Mouse (Mus musculus): ENCODE data around the gene Hk2. TPM values are rescaled to one million over a fixed set of nuclear protein-coding genes. Genes with fewer than 3 reads are reported as not detected.

The Hk2 gene
- 20.5 and 21.8 TPM in 2 replicates for polyA plus RNA-seq (2015; fragmentation: Nextera tagmentation; extraction: Ambion mirVana)

- peaks cover 22% of the 10 kb centered on the region for H3K4me1 ChIP-seq
- under 1% methylated on average over 39 of the region's 39 CpGs for WGBS
- peak within 1 kb of the TSS; percentile 66 for H3K4me3 ChIP-seq
- ATAC-seq (ENCODE audit: insufficient number of reproducible peaks, insufficient read depth, low FRiP score, low TSS enrichment, low read depth): peak; percentile 93
- H3K27me3 ChIP-seq: 0 out of 2 replicates have a peak, but pooled peaks cover 8% of the 10 kb centered on the region
- H3K9ac ChIP-seq: peak within 1 kb of the TSS; percentile 75
- H3K9me3 ChIP-seq: no peaks in the 10 kb centered on the region
- H3K36me3 ChIP-seq: no peaks in the 10 kb centered on the region
- peak within 1 kb of the TSS; percentile 71 for H3K27ac ChIP-seq
- H3K4me2 ChIP-seq: peak within 1 kb of the TSS; percentile 91
These were observed at the start of gene Hk2 for GRCm38 (mm10) chr6:82774321-82774764. Hk2 (minus strand) TSS chr6:82774454.

GRCm38 (mm10) chr6:82821758-82822253 lies 47.6 kb upstream of the Hk2 start:
- Histone ChIP-seq H3K9ac (no peak overlapping the region), H3K4me2 (no peak overlapping the region)
- ATAC-seq (ENCODE audit: insufficient number of reproducible peaks, insufficient read depth, low FRiP score, low TSS enrichment, low read depth): no peak

GRCm38 (mm10) chr6:82820716-82821115 lies 46.5 kb upstream of the Hk2 start:
- H3K9ac ChIP-seq: no peak overlapping the region

More at GRCm38 (mm10) chr6:82821758-82822253, 47.6 kb upstream of the Hk2 start:
- peaks cover 4% of the 10 kb centered on the region; the same call in 1 of the 2 replicates for H3K4me1 ChIP-seq
- H3K27ac ChIP-seq: no peak overlapping the region
- H3K36me3 ChIP-seq: no peaks in the 10 kb centered on the region
- no peak overlapping the region for H3K4me3 ChIP-seq
- H3K27me3 ChIP-seq: no peaks in the 10 kb centered on the region
- WGBS: 56% methylated on average over 4 of the region's 4 CpGs
- no peaks in the 10 kb centered on the region for H3K9me3 ChIP-seq

DNA sequence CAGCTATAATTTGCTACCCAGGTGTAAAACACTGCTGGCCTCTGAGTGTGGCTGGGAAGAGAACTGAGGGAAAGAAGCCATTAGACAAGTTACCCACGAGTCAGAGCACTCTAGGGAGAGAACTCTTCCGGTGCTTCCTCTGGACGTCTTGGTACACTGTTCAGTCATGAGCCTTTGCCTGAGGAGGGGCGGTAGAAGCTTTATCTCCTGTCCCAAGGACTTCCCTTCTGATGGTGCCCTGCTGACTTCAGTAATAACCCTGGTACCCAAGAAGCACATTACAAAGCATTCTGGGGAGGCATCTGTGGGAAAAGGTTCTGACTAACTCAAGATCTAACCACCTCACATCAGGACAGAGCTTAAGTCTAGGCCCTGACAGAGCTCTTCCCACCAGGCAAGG lies 40.6 kb upstream of the Hk2 start:
- no peaks in the 10 kb centered on the region for H3K4me1 ChIP-seq
- H3K36me3 ChIP-seq: no peaks in the 10 kb centered on the region
- no peak overlapping the region for H3K9ac ChIP-seq
- no peak for ATAC-seq (ENCODE audit: insufficient number of reproducible peaks, insufficient read depth, low FRiP score, low TSS enrichment, low read depth)
- 66% methylated on average over 4 of the region's 4 CpGs for WGBS
- H3K9me3 ChIP-seq: no peaks in the 10 kb centered on the region
- H3K27ac ChIP-seq: no peak overlapping the region
- no peak overlapping the region for H3K4me2 ChIP-seq
- H3K4me3 ChIP-seq: no peak overlapping the region
- H3K27me3 ChIP-seq: no peaks in the 10 kb centered on the region

More at GRCm38 (mm10) chr6:82820716-82821115, 46.5 kb upstream of the Hk2 start:
- no peak for ATAC-seq (ENCODE audit: insufficient number of reproducible peaks, insufficient read depth, low FRiP score, low TSS enrichment, low read depth)
- Histone ChIP-seq H3K36me3 (no peaks in the 10 kb centered on the region), H3K4me1 (peaks cover 4% of the 10 kb centered on the region; the same call in 1 of the 2 replicates), H3K27me3 (no peaks in the 10 kb centered on the region), H3K4me3 (no peak overlapping the region), H3K4me2 (no peak overlapping the region), H3K9me3 (no peaks in the 10 kb centered on the region), H3K27ac (no peak overlapping the region)
- WGBS: 79% methylated on average over 3 of the region's 3 CpGs

- Histone ChIP-seq H3K27ac (no peak overlapping the region), H3K4me1 (no peaks in the 10 kb centered on the region), H3K9me3 (no peaks in the 10 kb centered on the region), H3K36me3 (no peaks in the 10 kb centered on the region), H3K9ac (no peak overlapping the region), H3K4me3 (no peak overlapping the region), H3K4me2 (no peak overlapping the region), H3K27me3 (no peaks in the 10 kb centered on the region)
- WGBS: 83% methylated on average over 7 of the region's 7 CpGs
- no peak for ATAC-seq (ENCODE audit: insufficient number of reproducible peaks, insufficient read depth, low FRiP score, low TSS enrichment, low read depth)
These were observed 33.9 kb upstream of the Hk2 start for GRCm38 (mm10) chr6:82807984-82808700.

- Histone ChIP-seq H3K4me1 (no peaks in the 10 kb centered on the region), H3K27ac (no peak overlapping the region), H3K9ac (no peak overlapping the region), H3K36me3 (no peaks in the 10 kb centered on the region), H3K4me2 (no peak overlapping the region), H3K27me3 (no peaks in the 10 kb centered on the region), H3K9me3 (no peaks in the 10 kb centered on the region), H3K4me3 (no peak overlapping the region)
- WGBS: 63% methylated on average over 3 of the region's 3 CpGs
- no peak for ATAC-seq (ENCODE audit: insufficient number of reproducible peaks, insufficient read depth, low FRiP score, low TSS enrichment, low read depth)
These were observed 32.7 kb upstream of the Hk2 start for GRCm38 (mm10) chr6:82806971-82807370.

- H3K36me3 ChIP-seq: no peaks in the 10 kb centered on the region
- H3K9me3 ChIP-seq: no peaks in the 10 kb centered on the region
- H3K4me3 ChIP-seq: no peak overlapping the region
- no peak overlapping the region for H3K27ac ChIP-seq
- WGBS: 73% methylated on average over 6 of the region's 6 CpGs
- no peaks in the 10 kb centered on the region for H3K4me1 ChIP-seq
- no peaks in the 10 kb centered on the region for H3K27me3 ChIP-seq
- H3K4me2 ChIP-seq: no peak overlapping the region
- no peak overlapping the region for H3K9ac ChIP-seq
- no peak for ATAC-seq (ENCODE audit: insufficient number of reproducible peaks, insufficient read depth, low FRiP score, low TSS enrichment, low read depth)
These were observed 32.2 kb upstream of the Hk2 start for GRCm38 (mm10) chr6:82806503-82806902.

- Histone ChIP-seq H3K4me2 (no peak overlapping the region), H3K4me3 (no peak overlapping the region), H3K9ac (no peak overlapping the region), H3K27ac (no peak overlapping the region), H3K9me3 (no peaks in the 10 kb centered on the region), H3K27me3 (no peaks in the 10 kb centered on the region), H3K4me1 (no peaks in the 10 kb centered on the region), H3K36me3 (no peaks in the 10 kb centered on the region)
- ATAC-seq (ENCODE audit: insufficient number of reproducible peaks, insufficient read depth, low FRiP score, low TSS enrichment, low read depth): no peak
- 70% methylated on average over 3 of the region's 3 CpGs for WGBS
These were observed 31.6 kb upstream of the Hk2 start for GRCm38 (mm10) chr6:82805894-82806293.

- H3K9ac ChIP-seq: no peak overlapping the region
- H3K9me3 ChIP-seq: no peaks in the 10 kb centered on the region
- H3K4me3 ChIP-seq: no peak overlapping the region
- no peak for ATAC-seq (ENCODE audit: insufficient number of reproducible peaks, insufficient read depth, low FRiP score, low TSS enrichment, low read depth)
- H3K27me3 ChIP-seq: no peaks in the 10 kb centered on the region
- no peaks in the 10 kb centered on the region for H3K4me1 ChIP-seq
- no peak overlapping the region for H3K27ac ChIP-seq
- no peak overlapping the region for H3K4me2 ChIP-seq
- H3K36me3 ChIP-seq: no peaks in the 10 kb centered on the region
- 88% methylated on average over 3 of the region's 3 CpGs for WGBS
These were observed 30.7 kb upstream of the Hk2 start for GRCm38 (mm10) chr6:82804984-82805383.

DNA sequence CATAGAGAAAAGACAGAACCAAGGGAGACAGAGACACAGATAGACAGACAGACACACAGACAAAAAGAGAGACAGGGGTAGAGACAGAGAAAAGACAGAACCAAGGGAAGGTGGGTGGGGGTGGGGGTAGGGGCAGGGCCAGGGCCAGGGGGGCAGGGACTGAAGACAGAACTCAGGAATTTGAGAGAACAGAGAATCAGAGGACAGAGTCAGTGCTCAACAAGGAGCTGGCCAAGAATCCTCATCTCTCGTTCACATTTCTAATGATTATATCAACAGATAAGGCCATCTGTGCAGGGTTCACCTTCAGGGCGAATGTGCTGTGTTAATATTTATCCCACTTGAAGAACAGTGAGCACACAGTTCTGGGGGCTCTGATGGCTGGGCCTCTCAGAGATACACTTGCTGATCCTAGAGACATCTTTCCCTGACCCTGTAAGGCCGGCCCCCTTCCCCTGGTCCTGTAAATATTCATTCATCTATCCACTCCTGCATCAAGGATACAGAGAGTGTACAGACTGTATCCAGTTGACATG lies 24.0 kb upstream of the Hk2 start:
- WGBS: 55% methylated on average over 3 of the region's 3 CpGs
- no peaks in the 10 kb centered on the region for H3K36me3 ChIP-seq
- H3K9ac ChIP-seq: no peak overlapping the region
- ATAC-seq (ENCODE audit: insufficient number of reproducible peaks, insufficient read depth, low FRiP score, low TSS enrichment, low read depth): no peak
- H3K4me3 ChIP-seq: no peak overlapping the region
- no peak overlapping the region for H3K4me2 ChIP-seq
- H3K4me1 ChIP-seq: no peaks in the 10 kb centered on the region
- no peaks in the 10 kb centered on the region for H3K27me3 ChIP-seq
- no peaks in the 10 kb centered on the region for H3K9me3 ChIP-seq
- H3K27ac ChIP-seq: no peak overlapping the region

- Histone ChIP-seq H3K27me3 (no peaks in the 10 kb centered on the region), H3K4me2 (no peak overlapping the region), H3K36me3 (no peaks in the 10 kb centered on the region), H3K9ac (no peak overlapping the region), H3K4me3 (no peak overlapping the region), H3K27ac (no peak overlapping the region), H3K9me3 (no peaks in the 10 kb centered on the region), H3K4me1 (no peaks in the 10 kb centered on the region)
- WGBS: 64% methylated on average over 5 of the region's 5 CpGs
- ATAC-seq (ENCODE audit: insufficient number of reproducible peaks, insufficient read depth, low FRiP score, low TSS enrichment, low read depth): no peak
These were observed 23.1 kb upstream of the Hk2 start for GRCm38 (mm10) chr6:82797300-82797839.

- no peaks in the 10 kb centered on the region for H3K4me1 ChIP-seq
- H3K36me3 ChIP-seq: no peaks in the 10 kb centered on the region
- ATAC-seq (ENCODE audit: insufficient number of reproducible peaks, insufficient read depth, low FRiP score, low TSS enrichment, low read depth): no peak
- no peak overlapping the region for H3K4me3 ChIP-seq
- H3K9me3 ChIP-seq: no peaks in the 10 kb centered on the region
- WGBS: 81% methylated on average over 2 of the region's 2 CpGs
- H3K4me2 ChIP-seq: no peak overlapping the region
- no peak overlapping the region for H3K27ac ChIP-seq
- H3K9ac ChIP-seq: no peak overlapping the region
- H3K27me3 ChIP-seq: no peaks in the 10 kb centered on the region
These were observed 16.6 kb upstream of the Hk2 start for GRCm38 (mm10) chr6:82790864-82791263.
